Mouse (Mus musculus) limb, embryonic 10.5 days (tissue): ENCODE measurements at regions not wholly inside any gene's neighbourhood (a gene's known extent, or its start where the extent isn't known, plus 50 kb on each side); places are given as distances from the start of the nearest gene placed in this dataset.

Source experiments
- DNase-seq: peaks from one replicate; pipeline ENCODE4 v3.0.0-alpha.2; 2017; ENCODE audit warnings: low spot score
- H3K27ac ChIP-seq: fragments of 300-500 bp; sonication (generic); 2 replicates; pipeline ENCODE4 v1.5.1; 2016; ENCODE audit warnings: mild to moderate bottlenecking
- H3K27me3 ChIP-seq: fragments of 300-500 bp; sonication (generic); 2 replicates; pipeline ENCODE4 v1.6.1; 2016; ENCODE audit warnings: low read depth, mild to moderate bottlenecking; ENCODE audit not compliant: poor library complexity, severe bottlenecking
- H3K36me3 ChIP-seq: fragments of 300-500 bp; sonication (generic); 2 replicates; pipeline ENCODE4 v1.6.1; 2016; ENCODE audit warnings: mild to moderate bottlenecking, moderate library complexity
- H3K4me1 ChIP-seq: fragments of 300-500 bp; sonication (generic); 2 replicates; pipeline ENCODE4 v1.6.1; 2016
- H3K4me3 ChIP-seq: fragments of 300-500 bp; sonication (generic); 2 replicates; pipeline ENCODE4 v1.5.1; 2016; ENCODE audit warnings: mild to moderate bottlenecking, moderate library complexity
- H3K9me3 ChIP-seq: fragments of 300-500 bp; sonication (generic); replicated peaks from 2 replicates; pipeline ENCODE4 v1.6.1; 2016; ENCODE audit warnings: mild to moderate bottlenecking
- WGBS: fragments of 180-500 bp; shearing (Covaris S2); methylation state at CpG from one replicate; pipeline ENCODE4 v1.1.7; 2016; 5-methylcytosine and 5-hydroxymethylcytosine counted together

- WGBS, result 78% methylated on average over 2 of the region's 2 CpGs
- peaks cover 12% of the 10 kb centered on the region for H3K4me1 ChIP-seq
- no peak for DNase-seq
- no peaks in the 10 kb centered on the region for H3K36me3 ChIP-seq
- H3K9me3 ChIP-seq, result no peaks in the 10 kb centered on the region
- 0 out of 2 replicates have a peak, but pooled peaks cover 3% of the 10 kb centered on the region for H3K27me3 ChIP-seq
- no peak overlapping the region for H3K27ac ChIP-seq
- H3K4me3 ChIP-seq, result no peak overlapping the region
These were observed 253.2 kb upstream of the Sox11 start for GRCm38 (mm10) chr12:27595576-27595975.

- 97% methylated on average over 1 of the region's 1 CpGs for WGBS
- H3K9me3 ChIP-seq, result no peaks in the 10 kb centered on the region
- H3K4me1 ChIP-seq, result peaks cover 12% of the 10 kb centered on the region
These were observed 251.1 kb upstream of the Sox11 start for GRCm38 (mm10) chr12:27593436-27593835.

GRCm38 (mm10) chr12:27576109-27576700 lies 233.8 kb upstream of the Sox11 start:
- peak; percentile 35 for DNase-seq
- no peak overlapping the region for H3K4me3 ChIP-seq

More at GRCm38 (mm10) chr12:27593436-27593835, 251.1 kb upstream of the Sox11 start:
- no peak for DNase-seq
- no peaks in the 10 kb centered on the region for H3K36me3 ChIP-seq
- H3K27me3 ChIP-seq, result 0 out of 2 replicates have a peak, but pooled peaks cover 3% of the 10 kb centered on the region
- H3K4me3 ChIP-seq, result no peak overlapping the region
- no peak overlapping the region for H3K27ac ChIP-seq

GRCm38 (mm10) chr12:27575629-27576028 lies 233.3 kb upstream of the Sox11 start:
- H3K4me1 ChIP-seq, result peaks cover 23% of the 10 kb centered on the region
- H3K36me3 ChIP-seq, result no peaks in the 10 kb centered on the region
- H3K27ac ChIP-seq, result peak overlapping the region; percentile 53; the same call in 1 of the 2 replicates
- no peak overlapping the region for H3K4me3 ChIP-seq
- H3K27me3 ChIP-seq, result no peaks in the 10 kb centered on the region
- DNase-seq, result peak; percentile 53
- 50% methylated on average over 7 of the region's 7 CpGs for WGBS
- no peaks in the 10 kb centered on the region for H3K9me3 ChIP-seq

More at GRCm38 (mm10) chr12:27576109-27576700, 233.8 kb upstream of the Sox11 start:
- Histone ChIP-seq H3K4me1 (peaks cover 23% of the 10 kb centered on the region), H3K36me3 (no peaks in the 10 kb centered on the region), H3K27me3 (no peaks in the 10 kb centered on the region), H3K9me3 (no peaks in the 10 kb centered on the region), H3K27ac (peak overlapping the region; percentile 53; the same call in 1 of the 2 replicates)
- WGBS, result 62% methylated on average over 3 of the region's 3 CpGs

GRCm38 (mm10) chr12:27567250-27567649 lies 224.9 kb upstream of the Sox11 start:
- Histone ChIP-seq H3K9me3 (no peaks in the 10 kb centered on the region), H3K4me3 (no peak overlapping the region), H3K27ac (peak overlapping the region; percentile 84), H3K4me1 (peaks cover 54% of the 10 kb centered on the region), H3K36me3 (no peaks in the 10 kb centered on the region), H3K27me3 (no peaks in the 10 kb centered on the region)
- DNase-seq, result no peak
- WGBS, result 78% methylated on average over 3 of the region's 3 CpGs

GRCm38 (mm10) chr12:27565965-27566507 lies 223.7 kb upstream of the Sox11 start:
- 43% methylated on average over 8 of the region's 8 CpGs for WGBS

GRCm38 (mm10) chr12:27564641-27565306 lies 222.4 kb upstream of the Sox11 start:
- H3K36me3 ChIP-seq, result no peaks in the 10 kb centered on the region
- peak; percentile 30 for DNase-seq
- WGBS, result 71% methylated on average over 5 of the region's 5 CpGs
- H3K27me3 ChIP-seq, result no peaks in the 10 kb centered on the region
- H3K4me3 ChIP-seq, result no peak overlapping the region
- H3K9me3 ChIP-seq, result no peaks in the 10 kb centered on the region
- peak overlapping the region; percentile 84 for H3K27ac ChIP-seq
- H3K4me1 ChIP-seq, result peaks cover 55% of the 10 kb centered on the region

More at GRCm38 (mm10) chr12:27565965-27566507, 223.7 kb upstream of the Sox11 start:
- H3K27ac ChIP-seq, result peak overlapping the region; percentile 84
- H3K4me3 ChIP-seq, result peak overlapping the region; percentile 19; the same call in 1 of the 2 replicates
- H3K9me3 ChIP-seq, result no peaks in the 10 kb centered on the region
- H3K4me1 ChIP-seq, result peaks cover 55% of the 10 kb centered on the region
- DNase-seq, result peak; percentile 54
- no peaks in the 10 kb centered on the region for H3K36me3 ChIP-seq
- H3K27me3 ChIP-seq, result no peaks in the 10 kb centered on the region

- Histone ChIP-seq H3K36me3 (no peaks in the 10 kb centered on the region), H3K27ac (peak overlapping the region; percentile 84), H3K27me3 (no peaks in the 10 kb centered on the region), H3K9me3 (no peaks in the 10 kb centered on the region), H3K4me1 (peaks cover 55% of the 10 kb centered on the region), H3K4me3 (0 out of 2 replicates have a peak overlapping the region, but pooled peaks have one; percentile 10)
- 8% methylated on average over 3 of the region's 3 CpGs for WGBS
- DNase-seq, result peak; percentile 63
These were observed 221.5 kb upstream of the Sox11 start for GRCm38 (mm10) chr12:27563900-27564299.

- H3K4me1 ChIP-seq, result 0 out of 2 replicates have a peak, but pooled peaks cover 4% of the 10 kb centered on the region
- no peak for DNase-seq
- no peak overlapping the region for H3K27ac ChIP-seq
- H3K27me3 ChIP-seq, result no peaks in the 10 kb centered on the region
- WGBS, result 86% methylated on average over 1 of the region's 1 CpGs
- no peak overlapping the region for H3K4me3 ChIP-seq
- H3K9me3 ChIP-seq, result no peaks in the 10 kb centered on the region
- no peaks in the 10 kb centered on the region for H3K36me3 ChIP-seq
These were observed 210.4 kb upstream of the Sox11 start for GRCm38 (mm10) chr12:27552809-27553208.

- Histone ChIP-seq H3K9me3 (no peaks in the 10 kb centered on the region), H3K27me3 (no peaks in the 10 kb centered on the region), H3K27ac (no peak overlapping the region), H3K36me3 (no peaks in the 10 kb centered on the region), H3K4me1 (peaks cover 24% of the 10 kb centered on the region), H3K4me3 (no peak overlapping the region)
- DNase-seq, result no peak
- 35% methylated on average over 4 of the region's 4 CpGs for WGBS
These were observed 195.8 kb upstream of the Sox11 start for GRCm38 (mm10) chr12:27538210-27538609.

- H3K27me3 ChIP-seq, result no peaks in the 10 kb centered on the region
These were observed 195.1 kb upstream of the Sox11 start for GRCm38 (mm10) chr12:27537507-27537906.

GRCm38 (mm10) chr12:27537017-27537416 lies 194.6 kb upstream of the Sox11 start:
- H3K9me3 ChIP-seq, result no peaks in the 10 kb centered on the region
- no peak overlapping the region for H3K4me3 ChIP-seq
- H3K4me1 ChIP-seq, result peaks cover 24% of the 10 kb centered on the region
- DNase-seq, result no peak
- H3K27ac ChIP-seq, result no peak overlapping the region
- 76% methylated on average over 9 of the region's 9 CpGs for WGBS
- H3K36me3 ChIP-seq, result no peaks in the 10 kb centered on the region
- H3K27me3 ChIP-seq, result no peaks in the 10 kb centered on the region

More at GRCm38 (mm10) chr12:27537507-27537906, 195.1 kb upstream of the Sox11 start:
- WGBS, result 92% methylated on average over 3 of the region's 3 CpGs
- Histone ChIP-seq H3K4me1 (peaks cover 24% of the 10 kb centered on the region), H3K27ac (no peak overlapping the region), H3K9me3 (no peaks in the 10 kb centered on the region), H3K4me3 (no peak overlapping the region), H3K36me3 (no peaks in the 10 kb centered on the region)
- DNase-seq, result no peak

GRCm38 (mm10) chr12:27525604-27526003 lies 183.2 kb upstream of the Sox11 start:
- Histone ChIP-seq H3K4me3 (no peak overlapping the region), H3K4me1 (peaks cover 9% of the 10 kb centered on the region), H3K36me3 (no peaks in the 10 kb centered on the region), H3K9me3 (no peaks in the 10 kb centered on the region), H3K27me3 (no peaks in the 10 kb centered on the region), H3K27ac (no peak overlapping the region)
- WGBS, result 73% methylated on average over 2 of the region's 2 CpGs
- no peak for DNase-seq
